Mouse (Mus musculus) forebrain, embryonic 11.5 days (tissue): ENCODE measurements around the gene Smg7. TPM values are rescaled to one million over a fixed set of nuclear protein-coding genes. Genes with fewer than 3 reads are reported as not detected.

ENCODE experiments used
- ATAC-seq: fragments of 200-750 bp; cut with Nextera tagmentation; replicated peaks from 2 replicates; pipeline ENCODE4 v1.8.0; 2017; ENCODE audit warnings: moderate TSS enrichment; ENCODE audit not compliant: low FRiP score
- DNase-seq: peaks from one replicate; pipeline ENCODE4 v3.0.0-alpha.2; 2017; ENCODE audit warnings: low spot score
- H3K27ac ChIP-seq: fragments of 300-500 bp; sonication (generic); 2 replicates; pipeline ENCODE4 v1.5.1; 2014; ENCODE audit warnings: low read depth, low read length
- H3K27me3 ChIP-seq: fragments of 300-500 bp; sonication (generic); 2 replicates; pipeline ENCODE4 v1.6.1; 2014; ENCODE audit warnings: mild to moderate bottlenecking, low read length, mixed read lengths; ENCODE audit not compliant: control insufficient read depth, insufficient read depth
- H3K36me3 ChIP-seq: fragments of 300-500 bp; sonication (generic); 2 replicates; pipeline ENCODE4 v1.6.1; 2014; ENCODE audit warnings: mild to moderate bottlenecking, low read length, moderate library complexity, mixed read lengths; ENCODE audit not compliant: control insufficient read depth, insufficient read depth
- H3K4me1 ChIP-seq: fragments of 300-500 bp; sonication (generic); replicated peaks from 2 replicates; pipeline ENCODE4 v1.6.1; 2014; ENCODE audit warnings: low read length, mixed read lengths; ENCODE audit not compliant: control insufficient read depth, insufficient read depth
- H3K4me2 ChIP-seq: fragments of 300-500 bp; sonication (generic); 2 replicates; pipeline ENCODE4 v1.6.1; 2014; ENCODE audit warnings: low read depth, mild to moderate bottlenecking, low read length, moderate library complexity, mixed read lengths; ENCODE audit not compliant: severe bottlenecking
- H3K4me3 ChIP-seq: fragments of 300-500 bp; sonication (generic); 2 replicates; pipeline ENCODE4 v1.5.1; 2014; ENCODE audit warnings: low read depth, low read length
- H3K9ac ChIP-seq: fragments of 300-500 bp; sonication (generic); 2 replicates; pipeline ENCODE4 v1.6.1; 2014; ENCODE audit warnings: low read length
- H3K9me3 ChIP-seq: fragments of 300-500 bp; sonication (generic); 2 replicates; pipeline ENCODE4 v1.6.1; 2016; ENCODE audit warnings: low read length, mixed read lengths; ENCODE audit not compliant: control insufficient read depth
- WGBS: fragments of 180-500 bp; shearing (Covaris S2); extraction: QIAGEN DNeasy Blood & Tissue Kit; methylation state at CpG from one replicate; pipeline ENCODE4 v1.1.7; 2014; 5-methylcytosine and 5-hydroxymethylcytosine counted together
- polyA plus RNA-seq: library from polyadenylated mRNA; unstranded; fragments of >200 nt; fragmentation: Nextera tagmentation; extraction: Ambion mirVana; gene quantifications from 2 replicates; pipeline ENCODE4 v1.2.1, GENCODE M21; 2014

Smg7 gene
- polyA plus RNA-seq, 1 experiment from 2014 or later = 47.1 TPM

DNA sequence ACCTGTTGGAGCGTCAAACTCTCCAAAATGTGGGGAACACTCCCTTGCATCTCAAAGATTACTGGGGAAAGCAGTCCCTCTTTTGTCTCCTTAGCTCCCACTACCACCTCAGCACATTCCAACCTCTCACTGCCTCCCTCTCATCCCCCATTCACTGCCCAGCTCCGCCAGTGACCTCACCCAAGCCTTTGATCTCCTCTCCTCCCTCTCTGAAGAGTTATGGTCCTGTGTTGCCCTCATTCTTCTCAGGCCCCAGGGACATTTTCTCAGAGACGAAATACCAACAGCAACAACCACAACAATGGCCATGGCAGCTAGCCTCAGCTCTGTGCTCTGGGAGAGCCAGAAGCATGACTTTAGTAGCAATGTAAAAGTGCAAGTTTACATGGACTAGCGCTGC is 111.2 kb downstream of the Smg7 start:
- H3K4me1 ChIP-seq = peaks cover 13% of the 10 kb centered on the region

GRCm38 (mm10) chr1:152790821-152791220 is 111.6 kb downstream of the Smg7 start:
- no peak overlapping the region for H3K27ac ChIP-seq
- peaks cover 13% of the 10 kb centered on the region for H3K4me1 ChIP-seq
- no peaks in the 10 kb centered on the region for H3K36me3 ChIP-seq
- ATAC-seq (no peak), DNase-seq (no peak)
- no peak overlapping the region for H3K4me2 ChIP-seq
- no peak overlapping the region for H3K9ac ChIP-seq
- no peak overlapping the region for H3K4me3 ChIP-seq
- WGBS = 29% methylated on average over 6 of the region's 6 CpGs
- H3K9me3 ChIP-seq = no peaks in the 10 kb centered on the region; the same call in 1 of the 2 replicates
- H3K27me3 ChIP-seq = no peaks in the 10 kb centered on the region

More for the DNA sequence above, 111.2 kb downstream of the Smg7 start:
- ATAC-seq (no peak), DNase-seq (no peak)
- Histone ChIP-seq H3K9me3 (no peaks in the 10 kb centered on the region; the same call in 1 of the 2 replicates), H3K27ac (no peak overlapping the region), H3K9ac (no peak overlapping the region), H3K4me3 (no peak overlapping the region), H3K36me3 (no peaks in the 10 kb centered on the region), H3K27me3 (no peaks in the 10 kb centered on the region), H3K4me2 (no peak overlapping the region)
- 19% methylated on average over 4 of the region's 4 CpGs for WGBS

GRCm38 (mm10) chr1:152790254-152790653 is 112.2 kb downstream of the Smg7 start:
- 0 out of 2 replicates have a peak, but pooled peaks have one; percentile 24 for ATAC-seq
- no peak overlapping the region for H3K9ac ChIP-seq
- H3K27ac ChIP-seq = no peak overlapping the region
- no peaks in the 10 kb centered on the region for H3K36me3 ChIP-seq
- DNase-seq = no peak
- H3K4me2 ChIP-seq = no peak overlapping the region
- no peaks in the 10 kb centered on the region for H3K27me3 ChIP-seq
- H3K4me1 ChIP-seq = peaks cover 13% of the 10 kb centered on the region
- H3K9me3 ChIP-seq = no peaks in the 10 kb centered on the region; the same call in 1 of the 2 replicates
- H3K4me3 ChIP-seq = no peak overlapping the region
- WGBS = 31% methylated on average over 12 of the region's 12 CpGs

DNA sequence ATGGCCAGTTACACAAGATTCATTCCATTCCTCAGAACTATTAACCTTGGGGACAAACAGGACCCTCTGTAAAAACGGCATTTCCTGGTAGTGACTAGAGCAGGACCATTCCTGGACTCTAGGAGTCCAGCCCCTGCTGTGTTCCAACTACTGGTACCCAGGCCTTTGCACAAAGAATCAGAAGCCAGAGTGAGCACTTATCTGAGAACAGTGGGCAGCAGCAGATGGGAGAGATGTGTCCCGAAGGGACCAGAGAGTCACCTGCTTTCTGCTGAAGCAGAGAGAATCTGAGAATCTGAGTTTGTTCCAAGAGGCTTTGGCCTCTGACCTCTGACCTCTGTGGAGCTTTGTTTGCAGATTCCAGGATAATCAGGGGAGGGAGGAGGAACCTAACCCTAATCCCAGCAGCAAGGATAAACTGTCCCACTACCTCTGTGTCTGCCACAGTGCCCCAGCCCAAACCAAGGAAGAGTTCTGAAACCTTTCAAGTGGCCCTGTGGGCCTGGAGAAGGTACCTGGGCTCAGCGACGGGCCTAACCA is 114.3 kb downstream of the Smg7 start:
- Histone ChIP-seq H3K27me3 (no peaks in the 10 kb centered on the region), H3K4me1 (peaks cover 8% of the 10 kb centered on the region), H3K4me3 (no peak overlapping the region), H3K36me3 (no peaks in the 10 kb centered on the region), H3K9ac (no peak overlapping the region), H3K9me3 (no peaks in the 10 kb centered on the region; the same call in 1 of the 2 replicates), H3K27ac (no peak overlapping the region), H3K4me2 (no peak overlapping the region)
- DNase-seq (no peak), ATAC-seq (no peak)
- WGBS = 20% methylated on average over 4 of the region's 4 CpGs

Other genes starting within 250 kb of the Smg7 start
- gene Apobec4, start 152.1 kb downstream of the Smg7 start, polyA plus RNA-seq = not detected in 2 replicates
- 28.6 and 32.5 TPM in 2 replicates for gene Rgl1, start 136.3 kb downstream of the Smg7 start, polyA plus RNA-seq
- gene Arpc5, start 136.1 kb downstream of the Smg7 start, polyA plus RNA-seq = 252 and 259 TPM in 2 replicates
- 2.5 TPM in 2 replicates for gene Ncf2, start 102.5 kb downstream of the Smg7 start, polyA plus RNA-seq
- gene Nmnat2, start 52.3 kb upstream of the Smg7 start, polyA plus RNA-seq = 11.7 and 16.0 TPM in 2 replicates